Mouse (Mus musculus) T-helper 17 cell (primary cell): ENCODE measurements at regions not wholly inside any gene's neighbourhood (a gene's known extent, or its start where the extent isn't known, plus 50 kb on each side); places are given as distances from the start of the nearest gene placed in this dataset.

Experiments used
- in situ Hi-C, 2 experiments: fragments of 300-600 bp; cut with MboI, MseI; formaldehyde crosslinking; loops; 1 replicate in 1 of 2; 2 replicates in 1 of 2; pipeline ENCODE4 v1.15.1; 2025; ENCODE audit warnings: high pct_unique_total_duplicates in 2 of 2

GRCm38 (mm10) chr9:87961796-87962195, 230.7 kb upstream of the Tbx18 start:
- in situ Hi-C loops = no loop called here

DNA sequence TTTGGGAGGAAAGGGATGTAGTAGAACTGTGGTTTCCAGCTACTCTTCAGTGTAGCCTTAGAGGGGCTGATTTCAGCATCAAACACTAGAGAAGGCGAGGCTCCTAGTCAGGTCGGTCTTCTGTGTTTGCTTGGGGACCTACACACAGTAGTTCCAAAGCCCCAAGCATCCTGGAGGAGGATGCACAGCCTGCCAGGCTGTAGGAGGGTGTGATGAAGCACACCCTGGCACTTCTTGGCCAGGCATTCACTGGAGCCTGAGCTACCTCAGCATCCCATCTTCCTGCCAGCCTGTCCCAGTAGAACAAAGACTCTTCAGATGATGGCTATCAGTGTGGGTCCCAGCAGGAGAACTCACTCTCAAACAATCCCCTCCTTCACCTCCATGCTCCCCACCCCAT, 233.4 kb upstream of the Tbx18 start:
- in situ Hi-C loops = no loop called here

DNA sequence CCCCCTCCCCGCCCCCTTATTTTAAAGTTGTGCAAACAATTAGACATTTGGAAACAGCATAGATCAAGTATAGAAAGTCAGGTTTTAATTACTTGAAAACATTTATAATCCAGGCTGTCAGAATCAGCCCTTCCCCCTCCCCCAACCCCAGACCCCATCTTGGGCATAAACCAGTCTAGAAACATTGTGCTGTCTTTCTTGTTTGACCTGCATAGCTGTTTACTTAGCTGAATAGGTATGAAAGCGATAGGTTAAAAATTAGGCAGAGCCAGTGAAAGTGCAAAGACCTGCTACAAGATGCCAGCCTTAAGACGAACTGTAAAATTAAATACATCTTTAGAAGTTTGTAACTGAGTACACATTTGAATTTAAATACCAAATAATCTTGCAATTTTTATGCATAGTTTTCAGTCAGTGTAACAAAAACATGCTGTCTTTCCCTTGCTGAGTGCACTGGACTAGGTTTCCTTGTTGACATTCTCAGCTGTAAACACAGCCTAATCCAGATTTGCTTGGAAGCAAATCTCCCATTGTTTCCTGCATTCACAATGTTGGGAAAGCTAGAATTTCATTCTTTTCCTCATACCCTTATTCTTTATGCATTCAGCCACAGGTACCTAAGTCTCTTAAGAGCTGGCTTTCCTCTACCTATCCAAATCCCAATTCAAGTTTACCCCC, 234.2 kb upstream of the Tbx18 start:
- in situ Hi-C loops = no loop called here

DNA sequence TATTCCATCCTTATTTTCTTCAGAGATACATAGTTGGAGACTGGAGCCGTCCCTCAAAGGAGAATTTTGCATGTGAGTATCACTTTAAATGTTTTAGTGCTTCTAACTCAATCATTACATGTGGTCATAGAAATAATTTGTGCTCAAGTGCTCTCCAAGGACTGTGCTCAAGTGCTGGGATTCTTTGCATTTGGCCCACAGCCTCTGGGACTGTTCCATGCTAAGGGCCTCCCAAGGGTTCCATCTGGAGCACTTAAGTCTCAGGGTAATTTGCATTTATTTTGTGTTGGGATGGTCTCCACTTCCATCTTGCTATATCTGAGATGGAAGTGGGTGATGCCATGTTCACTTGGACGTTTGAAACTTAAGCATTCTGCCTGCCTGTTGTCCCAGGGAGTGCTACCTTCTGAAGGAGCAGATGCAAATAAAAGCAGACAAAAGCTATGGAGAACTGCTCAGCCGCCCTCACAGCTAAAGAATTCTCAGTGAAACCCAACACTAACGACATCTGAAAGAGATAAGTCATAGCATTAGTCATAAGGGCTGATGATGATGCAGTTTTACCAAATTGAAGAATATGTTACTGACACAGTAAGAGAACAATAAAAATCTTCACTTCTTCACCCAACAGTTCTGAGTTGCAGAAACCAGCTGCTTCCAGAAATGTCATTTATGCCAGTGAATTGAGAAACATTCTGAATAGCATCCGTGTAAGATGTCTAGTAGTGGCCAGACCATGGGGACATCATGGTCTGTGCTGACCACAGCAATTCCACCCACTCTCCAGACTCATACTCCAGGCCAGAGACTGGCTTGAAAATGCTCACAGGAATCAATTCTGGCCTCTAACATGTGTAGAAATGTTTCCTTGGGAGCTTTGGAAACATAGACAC, 237.4 kb upstream of the Tbx18 start:
- in situ Hi-C loops = no loop called here

GRCm38 (mm10) chr9:87970586-87970985, 239.5 kb upstream of the Tbx18 start:
- in situ Hi-C loops = no loop called here

DNA sequence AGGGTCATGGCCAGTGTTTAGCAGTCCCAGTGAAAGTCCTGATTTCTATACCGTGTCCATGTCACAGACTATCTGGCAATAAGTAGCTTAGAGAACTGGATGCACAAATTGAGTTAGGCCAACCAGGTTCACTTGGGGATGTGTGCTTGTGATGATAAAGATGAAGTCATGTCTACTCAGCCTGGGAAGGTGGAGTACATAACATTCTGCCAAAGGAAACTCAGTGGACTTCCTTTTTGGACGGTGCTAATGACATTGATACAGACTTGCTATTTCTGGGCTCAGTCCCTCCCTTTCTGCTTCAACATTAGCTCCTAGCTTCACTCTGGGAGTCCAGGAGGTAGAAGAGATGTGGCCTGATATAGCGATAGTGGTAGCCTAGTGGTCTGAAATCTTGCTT, 240.7 kb upstream of the Tbx18 start:
- in situ Hi-C loops = no loop called here

DNA sequence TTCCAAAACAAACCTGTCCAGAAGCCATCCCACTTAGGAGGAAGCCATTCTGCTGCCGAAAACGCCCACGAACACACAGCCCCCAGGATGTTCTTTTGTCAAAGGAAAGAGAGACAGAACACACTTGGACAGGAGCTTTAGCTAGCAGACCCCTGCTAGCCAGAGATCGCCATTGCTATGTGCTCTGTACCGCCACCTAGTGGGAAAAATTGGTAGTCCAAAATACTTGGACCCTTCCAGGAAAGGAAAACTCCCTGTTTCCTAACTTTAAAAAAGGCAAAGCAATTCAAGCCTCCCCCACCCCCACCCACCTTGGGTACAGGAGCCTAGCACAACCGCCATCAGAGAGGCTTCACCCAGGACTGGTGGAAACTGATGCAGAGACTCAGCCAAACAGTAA, 242.5 kb upstream of the Tbx18 start:
- in situ Hi-C loops = no loop called here

DNA sequence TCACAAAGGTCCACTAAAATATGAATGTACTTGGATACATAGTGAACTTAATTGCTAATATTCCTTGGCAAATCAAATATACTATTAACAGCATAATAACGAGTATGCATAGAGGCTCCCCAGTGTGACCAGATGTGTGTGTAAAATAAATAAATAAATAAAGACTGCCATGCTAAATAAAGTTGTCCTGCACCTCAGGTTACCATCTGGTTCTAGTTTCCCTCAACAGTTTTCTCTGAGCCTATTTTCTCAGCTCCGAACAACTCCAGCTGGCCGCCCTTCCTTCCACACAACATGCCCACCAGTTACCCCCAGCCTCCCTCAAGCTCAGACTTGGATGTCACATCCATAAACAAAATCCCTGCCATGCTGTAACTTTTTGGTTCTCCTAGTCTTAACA, 253.8 kb upstream of the Tbx18 start:
- in situ Hi-C loops = loop anchor here in 1 of 2 experiments (10.0 kb wide), 1 partner anchor 1930 kb away; no protein-coding TSS in a partner anchor

DNA sequence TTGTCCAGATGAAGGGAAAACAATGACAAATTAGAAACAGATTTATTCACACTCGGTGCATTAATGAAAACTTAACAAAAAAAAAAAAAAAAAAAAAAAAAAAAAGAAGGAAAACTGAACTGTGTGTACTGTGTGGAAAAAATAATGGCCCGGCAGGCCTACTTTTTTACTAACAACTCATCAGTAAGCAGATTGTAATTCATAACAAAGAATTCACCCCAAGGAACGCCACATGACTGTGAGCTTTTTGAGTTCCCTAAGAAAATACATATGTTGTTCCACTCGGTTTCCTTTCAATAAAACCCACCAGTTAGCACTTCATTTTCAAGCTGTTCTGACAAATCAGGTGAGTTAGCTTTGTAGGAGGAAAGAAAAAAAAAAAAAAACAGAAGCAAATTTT, 254.4 kb upstream of the Tbx18 start:
- in situ Hi-C loops = loop anchor here in 1 of 2 experiments (10.0 kb wide), 1 partner anchor 1929 kb away; no protein-coding TSS in a partner anchor

DNA sequence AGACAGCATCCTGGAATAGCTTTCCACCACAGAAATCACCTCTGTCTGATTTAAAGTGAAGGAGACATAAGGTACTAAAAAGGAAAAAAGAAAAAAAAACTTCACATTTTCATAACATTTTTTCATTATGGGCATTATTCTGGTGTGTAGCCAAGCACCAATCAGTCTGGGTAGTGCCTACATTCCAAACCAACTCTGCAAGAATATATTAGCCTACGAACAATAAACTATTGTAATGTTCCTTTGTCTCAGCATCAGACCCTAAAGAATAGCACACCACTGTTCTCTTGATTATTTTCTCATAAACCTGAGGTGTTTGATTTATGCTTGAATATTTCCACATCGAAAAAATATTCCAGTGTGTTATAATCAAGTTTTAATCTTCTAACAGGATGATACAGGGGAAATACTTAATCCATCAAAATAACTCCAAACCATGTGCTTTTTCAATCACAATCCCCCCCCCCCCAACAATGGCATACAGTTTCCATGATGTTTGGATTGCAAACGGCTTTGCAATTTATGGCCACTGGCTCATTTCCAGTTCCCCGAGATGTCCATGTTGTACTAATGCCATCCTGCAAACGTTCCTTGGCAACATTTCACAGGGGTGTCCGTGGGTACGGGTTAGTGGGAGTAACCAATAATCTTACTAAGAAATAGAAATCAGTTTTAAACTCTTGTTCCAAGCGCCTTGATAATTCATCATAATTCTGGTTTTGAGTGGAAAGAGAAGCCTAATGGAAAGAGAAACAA, 275.1 kb upstream of the Tbx18 start:
- in situ Hi-C loops = no loop called here

- in situ Hi-C loops = no loop called here
Measured at GRCm38 (mm10) chr9:88023752-88024151, 292.7 kb upstream of the Tbx18 start.

- in situ Hi-C loops = no loop called here
Measured at GRCm38 (mm10) chr9:88025936-88026335, 294.9 kb upstream of the Tbx18 start.

DNA sequence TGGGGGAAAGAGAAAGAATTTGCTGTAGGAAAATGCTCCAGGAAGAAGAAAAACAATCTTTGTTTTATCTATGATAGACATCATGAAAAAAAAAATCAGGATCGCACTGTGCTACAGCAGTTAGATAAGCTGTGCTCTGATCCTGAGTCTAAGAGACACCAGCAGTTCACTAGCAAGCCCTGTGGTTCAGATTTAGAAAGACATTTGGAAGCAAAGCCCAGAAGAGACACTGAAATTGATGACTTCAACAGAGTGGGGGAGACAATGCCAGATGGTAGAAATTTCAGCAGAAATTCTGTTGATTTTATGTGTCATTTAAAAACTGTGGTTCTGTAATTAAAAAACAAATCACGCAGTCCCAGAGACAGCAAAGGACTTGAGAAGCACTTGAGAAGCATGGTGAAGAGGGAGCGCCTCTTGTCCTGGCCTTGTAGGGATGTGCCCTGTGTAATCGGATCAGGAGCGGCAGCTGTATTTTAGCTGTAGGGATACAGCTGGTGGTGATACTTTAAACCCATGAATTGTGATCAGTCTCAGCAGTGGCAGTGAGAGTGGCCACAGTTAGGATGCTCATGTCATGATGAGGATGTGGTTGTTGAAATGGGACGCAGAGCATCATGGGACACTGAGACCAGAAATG, 296.4 kb upstream of the Nt5e start:
- in situ Hi-C loops = no loop called here

DNA sequence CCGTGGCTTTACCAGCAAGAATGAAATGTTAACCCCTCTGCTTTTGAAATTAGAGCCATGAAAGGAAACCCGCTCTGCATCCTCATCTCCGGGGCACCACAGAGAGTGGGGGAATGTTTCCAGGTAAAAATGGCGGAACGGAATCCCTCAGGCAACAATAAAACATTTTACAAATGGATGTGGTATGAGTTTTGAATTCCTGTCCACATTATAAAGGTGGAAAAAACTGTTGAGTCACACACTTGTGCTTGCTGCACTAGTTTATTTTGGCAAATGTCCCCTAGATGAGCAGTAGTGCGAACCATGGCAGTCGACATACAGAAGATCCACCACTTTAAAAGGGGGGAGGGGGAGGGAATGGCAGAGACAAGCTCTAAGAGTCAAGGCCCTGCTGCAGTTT, 289.4 kb upstream of the Nt5e start:
- in situ Hi-C loops = no loop called here

- in situ Hi-C loops = no loop called here
Measured at GRCm38 (mm10) chr9:88049270-88049669, 277.7 kb upstream of the Nt5e start.

- in situ Hi-C loops = no loop called here
Measured at GRCm38 (mm10) chr9:88049792-88050191, 277.2 kb upstream of the Nt5e start.

GRCm38 (mm10) chr9:88058551-88058950, 268.4 kb upstream of the Nt5e start:
- in situ Hi-C loops = no loop called here

DNA sequence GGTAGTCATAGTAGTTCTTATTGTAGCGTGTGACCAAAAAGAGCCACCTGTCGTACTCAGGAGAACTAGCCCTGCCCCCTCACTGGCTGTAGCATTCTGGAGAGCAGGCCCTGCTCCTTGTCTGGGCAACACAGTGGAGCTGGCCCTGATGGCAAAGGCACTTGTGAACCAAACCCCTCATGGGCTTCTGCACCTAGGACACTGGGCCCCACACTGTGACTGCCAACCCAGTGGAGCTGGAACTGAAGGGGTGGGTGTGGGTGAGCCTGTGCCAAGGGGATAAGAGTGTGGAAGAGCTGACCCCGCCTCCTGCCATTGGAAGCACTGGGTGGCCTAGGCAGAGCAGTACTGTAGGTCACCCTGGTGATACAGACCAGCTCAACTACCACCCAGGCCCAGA, 268.0 kb upstream of the Nt5e start:
- in situ Hi-C loops = no loop called here

DNA sequence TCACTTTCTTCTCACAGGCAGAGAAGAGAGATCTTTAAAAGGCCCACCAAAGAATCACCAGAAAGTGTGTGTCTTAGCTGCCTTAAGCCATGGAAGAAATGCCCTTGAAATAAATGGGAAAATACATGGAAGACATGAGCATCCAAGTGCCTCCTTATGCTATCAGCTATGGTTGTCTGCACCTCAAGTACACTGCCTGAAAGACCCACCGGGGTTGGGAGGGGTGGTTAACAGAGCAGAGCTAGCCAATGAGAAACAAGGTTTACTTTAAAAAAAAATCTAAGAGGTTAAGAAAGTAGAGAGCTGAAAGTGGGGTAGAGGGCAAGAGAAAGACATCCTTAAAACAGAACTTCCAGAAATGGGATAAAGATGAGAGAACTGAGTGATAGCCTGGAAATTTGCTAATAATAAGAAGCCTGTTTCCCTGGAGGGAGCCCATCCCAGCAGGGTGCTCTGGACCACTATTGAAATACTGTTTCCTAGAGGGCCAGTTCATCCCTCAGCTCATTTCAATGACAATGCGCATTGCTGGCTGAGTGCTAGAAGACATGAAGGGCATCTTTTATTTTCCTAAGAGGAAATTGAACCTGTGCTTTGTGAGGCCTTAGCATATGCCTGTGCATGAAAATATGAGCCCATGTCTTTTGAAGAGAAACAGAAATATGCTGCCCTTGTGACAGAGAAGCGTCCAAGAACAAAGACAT, 262.9 kb upstream of the Nt5e start:
- in situ Hi-C loops = no loop called here

- in situ Hi-C loops = no loop called here
Measured at GRCm38 (mm10) chr9:88065057-88065456, 261.9 kb upstream of the Nt5e start.

DNA sequence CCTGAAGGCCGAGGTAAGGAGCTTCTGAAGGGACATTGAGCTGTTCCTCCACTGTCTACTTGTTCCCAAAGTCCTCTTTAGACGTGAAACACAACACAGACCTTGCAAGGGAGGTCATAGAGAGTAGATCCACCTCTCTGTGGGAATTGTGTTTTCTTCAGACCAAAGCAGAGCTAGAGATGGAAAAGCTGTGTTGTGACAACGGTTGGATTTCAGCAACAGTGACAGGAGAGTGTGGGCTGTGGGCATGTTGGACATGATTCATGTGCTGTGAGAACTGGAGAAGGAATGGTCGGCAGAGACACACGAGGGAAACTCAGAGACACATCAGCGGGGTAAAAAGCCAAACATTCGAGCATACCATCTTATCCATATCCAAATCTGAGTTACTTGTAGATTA, 261.2 kb upstream of the Nt5e start:
- in situ Hi-C loops = no loop called here
